Mouse (Mus musculus) lung, postnatal 0 days (tissue): ENCODE results near the gene Gm48551.

Source experiments
- CTCF ChIP-seq: IDR thresholded peaks from 2 replicates; pipeline ENCODE4 v1.5.1; 2016; ENCODE audit warnings: antibody characterized with exemption, mild to moderate bottlenecking
- EP300 ChIP-seq: IDR thresholded peaks from 2 replicates; pipeline ENCODE4 v1.6.1; 2016; ENCODE audit warnings: antibody characterized with exemption, mild to moderate bottlenecking, control low read depth

DNA sequence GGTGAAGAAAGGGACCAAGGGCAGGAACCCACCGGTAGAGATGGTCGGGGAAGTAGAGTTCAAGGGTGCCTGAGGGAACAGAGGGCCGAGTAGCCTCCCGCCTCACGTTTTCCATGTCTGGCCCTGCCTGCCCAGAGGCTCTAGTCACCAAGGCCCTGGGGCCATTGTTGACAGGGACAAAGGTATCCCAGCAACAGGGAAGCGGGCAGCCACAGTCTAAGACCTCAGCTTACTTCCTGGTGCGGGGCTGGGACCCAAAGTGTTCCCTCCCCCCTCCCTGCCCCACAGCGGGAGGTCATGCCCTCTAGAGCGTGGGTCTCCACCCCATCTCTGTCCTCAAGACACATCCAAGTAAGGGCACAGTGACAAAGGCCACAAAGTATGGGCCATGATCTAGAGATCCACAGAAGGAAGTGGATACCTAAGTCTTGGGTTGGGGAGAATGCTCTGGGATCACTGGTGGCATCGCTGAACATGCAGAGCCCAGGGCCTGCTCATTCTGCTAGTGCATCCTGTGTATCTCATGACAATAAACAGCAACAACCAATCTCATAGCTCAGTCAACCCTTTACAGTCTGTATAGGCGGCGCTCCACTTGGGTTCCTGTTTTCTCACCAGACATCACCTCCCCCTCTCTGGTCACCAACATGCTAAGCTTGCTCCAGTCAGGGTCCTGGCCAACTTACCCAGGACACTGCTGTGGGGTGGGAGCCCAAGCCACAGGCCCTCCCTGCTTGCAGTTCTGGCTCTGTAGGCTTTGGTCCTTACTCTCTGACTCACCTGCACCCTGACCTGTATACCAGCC is 18.4 kb upstream of the Gm48551 start, which contains the start of gene 4930404N11Rik:
- no peak for TF ChIP-seq CTCF
- no peak for TF ChIP-seq EP300
